Mouse (Mus musculus) embryonic facial prominence, embryonic 13.5 days (tissue): ENCODE data around the gene Gm14214. TPM values are rescaled to one million over a fixed set of nuclear protein-coding genes. Genes with fewer than 3 reads are reported as not detected.

Experiments
- ATAC-seq: fragments of 200-750 bp; cut with Nextera tagmentation; 2 replicates; pipeline ENCODE4 v1.8.0; 2017; ENCODE audit warnings: low read depth; ENCODE audit not compliant: insufficient number of reproducible peaks, insufficient read depth, low FRiP score, low TSS enrichment
- H3K27ac ChIP-seq: fragments of 300-500 bp; sonication (generic); 2 replicates; pipeline ENCODE4 v1.5.1; 2015; ENCODE audit warnings: moderate library complexity, mild to moderate bottlenecking, inconsistent platforms
- H3K27me3 ChIP-seq: fragments of 300-500 bp; sonication (generic); 2 replicates; pipeline ENCODE4 v1.6.1; 2015; ENCODE audit warnings: mild to moderate bottlenecking, inconsistent platforms
- H3K36me3 ChIP-seq: fragments of 300-500 bp; sonication (generic); 2 replicates; pipeline ENCODE4 v1.6.1; 2015; ENCODE audit warnings: mild to moderate bottlenecking, inconsistent platforms
- H3K4me1 ChIP-seq: fragments of 300-500 bp; sonication (generic); 2 replicates; pipeline ENCODE4 v1.6.1; 2015; ENCODE audit warnings: inconsistent platforms
- H3K4me2 ChIP-seq: fragments of 300-500 bp; sonication (generic); 2 replicates; pipeline ENCODE4 v1.6.1; 2015; ENCODE audit warnings: moderate library complexity, mild to moderate bottlenecking, inconsistent platforms
- H3K4me3 ChIP-seq: fragments of 300-500 bp; sonication (generic); 2 replicates; pipeline ENCODE4 v1.5.1; 2015; ENCODE audit warnings: mild to moderate bottlenecking, inconsistent platforms
- H3K9ac ChIP-seq: fragments of 300-500 bp; sonication (generic); 2 replicates; pipeline ENCODE4 v1.6.1; 2015; ENCODE audit warnings: mild to moderate bottlenecking, inconsistent platforms
- H3K9me3 ChIP-seq: fragments of 300-500 bp; sonication (generic); 2 replicates; pipeline ENCODE4 v1.6.1; 2016; ENCODE audit warnings: inconsistent platforms
- WGBS: fragments of 180-500 bp; shearing (Covaris S2); methylation state at CpG from one replicate; pipeline ENCODE4 v1.1.7; 2015; ENCODE audit warnings: mixed read lengths; 5-methylcytosine and 5-hydroxymethylcytosine counted together
- polyA plus RNA-seq: library from polyadenylated mRNA; unstranded; fragments of >200 nt; fragmentation: Nextera tagmentation; extraction: Ambion mirVana; gene quantifications from 2 replicates; pipeline ENCODE4 v1.2.1, GENCODE M21; 2015

Gm14214 gene
- polyA plus RNA-seq, 1 experiment from 2014 or later: not detected

DNA sequence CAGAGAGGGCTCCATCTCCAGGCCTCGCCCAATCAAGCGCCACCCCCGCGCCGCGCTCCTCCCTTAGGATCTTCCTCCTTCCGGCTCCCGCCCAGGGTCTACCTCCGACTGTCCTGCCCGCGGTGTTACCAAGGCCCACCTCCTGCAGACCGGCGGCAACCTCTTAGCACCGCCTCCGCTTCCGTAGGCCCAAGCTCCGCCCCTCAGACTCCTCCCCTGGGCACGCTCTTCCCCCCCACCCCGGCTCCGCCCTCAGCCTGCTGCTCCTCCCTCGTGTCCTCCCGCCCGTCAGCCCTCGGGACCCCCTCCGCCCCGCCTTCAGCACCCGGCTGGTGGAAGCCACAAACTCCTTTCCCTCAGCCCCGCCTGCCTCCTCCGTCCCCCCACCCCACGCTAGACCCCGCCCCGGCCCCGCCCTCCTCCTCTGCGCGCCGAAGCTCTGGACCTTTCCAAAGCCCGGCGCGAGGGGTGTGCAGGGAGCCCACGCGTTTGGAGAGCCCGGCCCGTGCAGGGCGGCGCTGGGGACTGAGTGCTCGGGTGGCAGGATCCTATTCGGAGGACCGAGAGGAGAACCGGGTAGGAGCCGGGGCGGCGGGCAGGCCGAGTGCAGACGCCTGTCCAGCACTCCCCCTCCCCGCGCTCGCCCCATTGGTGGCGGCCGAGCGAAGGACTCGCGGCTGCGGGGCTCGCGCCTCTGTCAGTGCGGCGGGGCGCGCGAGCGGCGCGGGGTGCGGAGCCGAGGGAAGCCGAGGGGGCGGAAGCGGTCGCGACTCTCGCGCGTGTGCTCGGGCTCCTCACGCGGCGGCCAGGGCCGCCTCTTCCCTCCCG lies 21.0 kb upstream of the Gm14214 start, which contains the start of the genes Raly and a:
Gene Raly, plus strand, starts transcription at position 441 of the 828 bp plus-strand sequence.
Gene a, plus strand, starts transcription at position 747 of the 828 bp plus-strand sequence.
- Histone ChIP-seq H3K36me3 (no peaks in the 10 kb centered on the region), H3K27me3 (no peaks in the 10 kb centered on the region), H3K9me3 (no peaks in the 10 kb centered on the region), H3K4me1 (peaks cover 38% of the 10 kb centered on the region), H3K27ac (peak within 1 kb of the TSS; percentile 99), H3K4me3 (peak within 1 kb of the TSS; percentile 98), H3K4me2 (peak within 1 kb of the TSS; percentile 76), H3K9ac (peak within 1 kb of the TSS; percentile 99)
- WGBS: under 1% methylated on average over 88 of the region's 89 CpGs
- ATAC-seq: peak; percentile 97

DNA sequence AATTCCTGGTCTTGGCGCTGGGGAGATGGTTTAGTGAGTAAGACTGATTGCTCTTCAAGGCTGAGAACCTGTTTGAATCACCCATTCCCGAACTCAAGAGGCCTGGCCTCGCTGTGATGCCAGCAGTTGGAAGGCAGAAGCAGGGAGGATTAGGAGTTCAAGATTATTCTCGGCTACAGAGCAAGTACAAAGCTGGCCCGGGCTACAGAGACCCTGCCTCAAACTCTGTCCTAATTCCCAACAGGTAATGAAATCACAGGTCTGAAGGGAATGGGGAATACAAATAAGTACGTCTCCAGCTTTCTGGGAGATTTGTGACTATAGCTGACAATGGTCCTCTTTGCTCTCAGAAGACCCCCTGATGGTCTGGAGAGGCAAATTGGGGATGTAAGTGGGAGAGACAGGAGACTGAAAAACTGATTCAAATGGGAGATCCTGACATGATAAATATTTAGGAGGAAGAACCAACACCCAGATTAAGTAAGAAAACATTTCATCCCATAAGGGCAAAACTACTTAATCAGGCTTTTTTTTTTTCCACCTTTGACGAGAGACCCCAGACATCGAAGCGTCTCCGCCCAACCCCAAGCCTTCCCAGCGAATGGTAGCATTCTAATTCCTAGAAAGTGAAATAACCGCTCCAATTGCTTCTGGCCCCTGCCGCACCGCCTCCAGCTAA lies 20.3 kb upstream of the Gm14214 start:
- peak overlapping the region; percentile 51 for H3K4me2 ChIP-seq
- no peaks in the 10 kb centered on the region for H3K36me3 ChIP-seq
- 6% methylated on average over 14 of the region's 14 CpGs for WGBS
- no peaks in the 10 kb centered on the region for H3K27me3 ChIP-seq
- no peaks in the 10 kb centered on the region for H3K9me3 ChIP-seq
- peak overlapping the region; percentile 59; the same call in 1 of the 2 replicates for H3K9ac ChIP-seq
- peaks cover 37% of the 10 kb centered on the region for H3K4me1 ChIP-seq
- no peak for ATAC-seq
- H3K27ac ChIP-seq: peak overlapping the region; percentile 68
- peak overlapping the region; percentile 98 for H3K4me3 ChIP-seq

DNA sequence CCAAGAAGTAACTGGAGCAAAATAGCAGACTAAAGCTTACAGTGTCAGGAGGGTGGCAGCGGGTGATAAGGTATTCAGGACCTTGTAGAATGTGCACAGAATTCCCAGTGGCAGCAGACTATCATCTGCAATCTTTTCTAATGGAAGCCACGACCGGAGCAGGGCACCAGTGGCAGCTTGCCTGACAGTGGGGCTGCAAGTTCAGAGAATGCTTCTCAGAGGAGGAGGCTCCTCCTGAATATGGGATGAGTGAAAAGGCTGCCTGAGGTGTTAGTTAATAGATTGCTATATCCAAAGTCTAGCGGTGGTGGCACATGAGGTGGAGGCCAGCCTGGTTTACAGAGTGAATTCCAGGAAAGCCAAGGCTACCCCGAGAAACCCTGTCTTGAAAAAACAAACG lies 19.6 kb upstream of the Gm14214 start:
- Histone ChIP-seq H3K4me2 (no peak overlapping the region), H3K36me3 (no peaks in the 10 kb centered on the region), H3K9me3 (no peaks in the 10 kb centered on the region), H3K27me3 (no peaks in the 10 kb centered on the region), H3K27ac (no peak overlapping the region), H3K9ac (no peak overlapping the region), H3K4me3 (no peak overlapping the region), H3K4me1 (peaks cover 35% of the 10 kb centered on the region)
- WGBS: 72% methylated on average over 6 of the region's 6 CpGs
- ATAC-seq: no peak

DNA sequence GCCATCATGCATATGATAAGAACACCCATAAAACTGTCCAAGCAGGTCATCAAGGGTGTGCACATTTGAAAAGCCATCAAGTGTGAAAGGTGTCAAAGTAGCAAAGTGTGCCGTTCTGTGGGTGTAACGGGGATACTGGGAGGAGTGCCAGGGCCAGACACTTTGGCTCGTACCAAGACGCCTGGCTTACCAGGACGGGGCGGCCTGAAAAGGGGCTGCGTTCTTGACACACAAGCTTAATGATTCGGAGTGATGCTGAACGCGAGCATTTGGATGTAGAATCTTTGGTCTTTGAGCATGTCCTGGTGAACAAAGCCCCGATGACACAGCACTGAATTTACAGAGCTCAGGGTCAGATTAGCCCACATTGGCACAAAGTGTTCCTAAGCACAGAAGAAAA lies 16.9 kb upstream of the Gm14214 start:
- no peak for ATAC-seq
- H3K9me3 ChIP-seq: no peaks in the 10 kb centered on the region
- H3K27ac ChIP-seq: no peak overlapping the region
- WGBS: 87% methylated on average over 11 of the region's 11 CpGs
- H3K4me1 ChIP-seq: peaks cover 20% of the 10 kb centered on the region
- no peak overlapping the region for H3K4me3 ChIP-seq
- no peaks in the 10 kb centered on the region for H3K36me3 ChIP-seq
- H3K9ac ChIP-seq: no peak overlapping the region
- H3K4me2 ChIP-seq: no peak overlapping the region
- no peaks in the 10 kb centered on the region for H3K27me3 ChIP-seq

DNA sequence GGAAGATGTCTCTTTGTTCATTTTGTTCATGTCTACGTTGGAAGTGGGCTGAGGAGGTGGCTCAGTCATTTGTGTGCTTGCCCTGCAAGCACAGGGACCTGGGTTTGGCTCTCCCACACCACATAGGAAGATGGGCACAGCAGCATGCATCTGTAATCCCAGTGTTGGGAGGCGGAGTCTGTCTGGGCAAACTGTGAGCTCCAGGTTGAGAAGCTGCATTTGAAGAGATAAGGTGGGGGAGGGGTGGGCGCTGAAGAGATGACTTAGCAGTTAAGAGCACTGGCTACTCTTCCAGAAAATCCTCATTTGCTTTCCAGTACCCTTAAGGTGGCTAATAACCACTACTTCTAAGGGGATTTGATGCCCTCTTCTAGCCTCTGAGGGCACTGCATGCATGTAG lies 16.4 kb upstream of the Gm14214 start:
- Histone ChIP-seq H3K27ac (no peak overlapping the region), H3K4me3 (no peak overlapping the region), H3K9me3 (no peaks in the 10 kb centered on the region), H3K4me1 (peaks cover 20% of the 10 kb centered on the region), H3K27me3 (no peaks in the 10 kb centered on the region), H3K36me3 (no peaks in the 10 kb centered on the region), H3K4me2 (no peak overlapping the region), H3K9ac (no peak overlapping the region)
- 48% methylated on average over 3 of the region's 3 CpGs for WGBS
- ATAC-seq: no peak

DNA sequence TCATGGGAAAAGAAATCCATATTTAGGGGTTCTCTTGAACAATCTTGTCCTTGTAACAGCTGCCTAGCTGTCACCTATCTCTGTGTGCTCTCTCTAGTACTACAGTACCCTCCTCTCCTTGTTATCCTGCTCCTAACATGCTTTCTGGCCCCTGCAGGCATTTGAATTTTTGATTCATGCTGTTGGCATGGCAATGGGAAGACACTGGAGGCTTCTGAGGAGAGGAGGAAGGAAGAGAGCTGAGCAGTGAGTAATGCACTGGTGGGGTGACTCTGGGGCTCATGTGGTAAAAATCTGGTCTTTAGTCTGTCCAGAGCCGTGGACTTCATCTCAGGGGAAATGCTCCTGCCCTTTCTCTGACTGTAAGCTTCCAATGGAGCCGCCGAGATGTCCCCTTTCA lies 15.5 kb upstream of the Gm14214 start:
- Histone ChIP-seq H3K36me3 (no peaks in the 10 kb centered on the region), H3K4me1 (peaks cover 20% of the 10 kb centered on the region), H3K4me3 (no peak overlapping the region), H3K27me3 (no peaks in the 10 kb centered on the region), H3K9ac (no peak overlapping the region), H3K9me3 (no peaks in the 10 kb centered on the region), H3K4me2 (no peak overlapping the region), H3K27ac (no peak overlapping the region)
- WGBS: 49% methylated on average over 3 of the region's 3 CpGs
- no peak for ATAC-seq

DNA sequence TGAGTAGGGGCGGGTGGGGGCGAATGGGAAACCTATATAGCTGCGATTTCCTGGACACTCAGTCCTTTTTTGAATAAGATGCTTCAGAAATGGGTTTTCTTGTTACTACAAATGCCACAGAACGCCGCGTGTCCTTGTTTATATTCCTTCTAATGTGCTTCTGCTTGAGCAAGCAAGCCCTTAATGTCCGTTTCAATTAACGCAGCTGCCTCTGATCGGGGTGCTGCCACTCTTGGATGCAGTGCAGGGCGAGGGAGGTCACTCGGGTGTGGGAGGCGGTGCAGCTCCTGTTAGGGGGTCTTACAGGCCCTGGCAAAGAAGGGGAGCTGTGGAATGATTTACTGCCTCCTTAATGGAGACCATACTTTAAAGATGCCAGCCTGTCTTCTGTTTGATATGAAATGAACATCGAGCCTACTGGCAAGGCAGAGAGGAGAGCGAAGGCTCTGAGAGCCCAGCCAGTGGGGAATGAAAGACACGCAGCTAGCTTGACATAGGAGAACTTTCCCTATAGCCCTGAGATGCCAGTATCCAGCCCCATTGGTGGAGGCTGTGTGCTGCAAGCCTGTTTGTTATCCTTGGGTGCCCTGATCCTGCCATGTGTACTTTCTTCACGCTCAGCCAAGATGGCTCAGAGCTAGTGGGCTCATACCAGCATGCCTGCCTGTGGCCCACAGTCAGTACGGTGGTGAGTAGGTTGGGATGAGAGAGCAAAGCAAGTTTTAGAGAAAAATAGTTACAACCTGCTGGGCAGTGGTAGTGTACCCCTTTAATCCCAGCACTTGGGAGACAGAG lies 13.2 kb upstream of the Gm14214 start:
- no peak for ATAC-seq
- Histone ChIP-seq H3K9ac (no peak overlapping the region), H3K27ac (no peak overlapping the region), H3K27me3 (no peaks in the 10 kb centered on the region), H3K9me3 (no peaks in the 10 kb centered on the region), H3K4me1 (peaks cover 22% of the 10 kb centered on the region), H3K4me2 (no peak overlapping the region), H3K36me3 (no peaks in the 10 kb centered on the region), H3K4me3 (no peak overlapping the region)
- 72% methylated on average over 17 of the region's 17 CpGs for WGBS

DNA sequence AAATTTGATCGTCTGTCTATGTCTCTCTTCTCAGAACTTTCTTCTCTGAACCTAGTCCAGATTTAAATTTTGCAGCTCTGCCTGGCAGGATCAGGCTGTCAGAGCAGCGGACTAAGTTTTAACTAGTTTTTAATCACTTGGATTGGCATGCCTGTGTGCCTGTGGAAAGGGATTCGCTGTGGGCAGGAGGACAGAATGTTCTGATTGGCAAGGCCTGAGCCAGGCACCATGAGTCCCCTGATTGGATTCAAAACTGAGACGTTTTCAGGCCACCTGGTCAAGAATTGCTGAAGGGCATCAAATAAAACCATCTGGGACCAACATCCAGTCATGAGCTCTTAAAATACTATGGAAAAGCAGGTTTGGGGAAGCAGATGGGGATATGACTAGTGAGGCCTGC lies 12.5 kb upstream of the Gm14214 start:
- H3K4me1 ChIP-seq: peaks cover 22% of the 10 kb centered on the region
- no peak overlapping the region for H3K4me2 ChIP-seq
- ATAC-seq: no peak
- H3K9ac ChIP-seq: no peak overlapping the region
- H3K9me3 ChIP-seq: no peaks in the 10 kb centered on the region
- no peaks in the 10 kb centered on the region for H3K36me3 ChIP-seq
- H3K27me3 ChIP-seq: no peaks in the 10 kb centered on the region
- WGBS: 49% methylated on average over 4 of the region's 4 CpGs
- H3K27ac ChIP-seq: no peak overlapping the region
- no peak overlapping the region for H3K4me3 ChIP-seq

DNA sequence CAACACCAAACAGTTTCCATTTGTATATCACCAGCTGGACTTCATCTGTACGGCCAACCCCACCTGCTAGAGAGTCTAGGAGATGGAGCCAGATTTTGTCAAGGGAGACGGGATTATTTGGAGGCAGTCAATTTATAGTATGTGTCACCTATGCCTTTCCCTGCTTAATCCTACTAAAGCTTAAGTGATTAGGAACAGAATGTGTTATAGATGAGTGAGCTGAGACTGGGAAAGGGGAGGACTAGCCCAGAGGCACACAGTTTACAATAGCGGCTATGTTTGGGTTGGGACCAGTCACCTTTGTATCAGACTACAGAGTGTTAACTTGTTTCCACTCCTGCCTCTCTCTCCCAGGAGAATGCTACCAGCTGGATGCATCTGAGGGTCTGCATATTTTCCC lies 9.8 kb upstream of the Gm14214 start:
- Histone ChIP-seq H3K27ac (no peak overlapping the region), H3K9me3 (no peaks in the 10 kb centered on the region), H3K27me3 (no peaks in the 10 kb centered on the region), H3K9ac (no peak overlapping the region), H3K4me2 (no peak overlapping the region), H3K4me1 (peaks cover 14% of the 10 kb centered on the region), H3K4me3 (no peak overlapping the region), H3K36me3 (no peaks in the 10 kb centered on the region)
- 29% methylated on average over 3 of the region's 3 CpGs for WGBS
- ATAC-seq: no peak

DNA sequence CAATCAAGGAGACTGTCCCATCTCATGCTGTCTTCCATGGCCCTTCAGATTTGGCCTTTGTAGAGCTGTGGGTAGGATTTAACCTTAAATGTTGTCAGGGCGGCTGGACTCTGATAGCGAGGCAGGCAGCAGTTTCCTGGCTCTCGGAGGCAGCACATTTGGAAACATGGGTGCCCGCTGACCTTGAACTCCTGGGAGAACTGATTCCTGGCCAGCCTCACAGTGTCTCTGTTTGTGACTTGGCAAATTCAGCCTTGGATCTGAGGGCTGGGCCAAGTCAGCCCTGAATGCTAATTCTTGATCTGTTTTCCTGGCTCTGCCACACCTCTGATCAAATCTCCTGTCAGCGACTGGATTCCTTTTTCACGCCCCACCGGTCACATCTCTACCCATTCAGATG lies 6.7 kb upstream of the Gm14214 start:
- Histone ChIP-seq H3K4me2 (no peak overlapping the region), H3K9ac (no peak overlapping the region), H3K27me3 (no peaks in the 10 kb centered on the region), H3K4me3 (no peak overlapping the region), H3K9me3 (no peaks in the 10 kb centered on the region), H3K4me1 (peaks cover 6% of the 10 kb centered on the region; the same call in 1 of the 2 replicates), H3K27ac (no peak overlapping the region), H3K36me3 (no peaks in the 10 kb centered on the region)
- WGBS: 70% methylated on average over 7 of the region's 7 CpGs
- ATAC-seq: no peak

DNA sequence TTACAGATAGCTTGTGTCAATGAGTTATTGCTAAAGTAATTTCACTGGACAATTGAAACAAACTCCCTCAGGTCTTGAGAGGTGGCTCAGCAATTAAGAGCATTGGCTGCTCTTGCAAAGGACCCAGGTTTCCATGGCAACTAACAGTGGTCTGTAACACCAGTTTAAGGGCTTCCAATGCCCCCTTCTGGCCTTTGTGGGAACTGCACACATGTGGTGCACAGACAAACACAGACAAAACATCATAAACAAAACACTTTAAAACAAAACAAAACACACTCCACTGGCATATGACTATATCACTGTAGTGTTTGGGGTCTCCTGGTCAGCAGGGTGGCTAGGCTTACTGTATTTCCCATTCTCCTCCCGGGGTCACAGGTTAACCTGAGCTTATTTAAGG lies 4.2 kb upstream of the Gm14214 start:
- H3K4me2 ChIP-seq: no peak overlapping the region
- H3K27ac ChIP-seq: no peak overlapping the region
- H3K36me3 ChIP-seq: no peaks in the 10 kb centered on the region
- H3K4me1 ChIP-seq: no peaks in the 10 kb centered on the region
- no peak for ATAC-seq
- no peaks in the 10 kb centered on the region for H3K9me3 ChIP-seq
- WGBS: 85% methylated on average over 1 of the region's 1 CpGs
- H3K9ac ChIP-seq: no peak overlapping the region
- H3K4me3 ChIP-seq: no peak overlapping the region
- H3K27me3 ChIP-seq: no peaks in the 10 kb centered on the region
